Mouse (Mus musculus): Measurements from ENCODE around the gene Ddc. TPM values are rescaled to one million over a fixed set of nuclear protein-coding genes. Genes with fewer than 3 reads are reported as not detected.

Ddc gene
- polyA plus RNA-seq, 1 experiment, result 58.4 TPM

DNA sequence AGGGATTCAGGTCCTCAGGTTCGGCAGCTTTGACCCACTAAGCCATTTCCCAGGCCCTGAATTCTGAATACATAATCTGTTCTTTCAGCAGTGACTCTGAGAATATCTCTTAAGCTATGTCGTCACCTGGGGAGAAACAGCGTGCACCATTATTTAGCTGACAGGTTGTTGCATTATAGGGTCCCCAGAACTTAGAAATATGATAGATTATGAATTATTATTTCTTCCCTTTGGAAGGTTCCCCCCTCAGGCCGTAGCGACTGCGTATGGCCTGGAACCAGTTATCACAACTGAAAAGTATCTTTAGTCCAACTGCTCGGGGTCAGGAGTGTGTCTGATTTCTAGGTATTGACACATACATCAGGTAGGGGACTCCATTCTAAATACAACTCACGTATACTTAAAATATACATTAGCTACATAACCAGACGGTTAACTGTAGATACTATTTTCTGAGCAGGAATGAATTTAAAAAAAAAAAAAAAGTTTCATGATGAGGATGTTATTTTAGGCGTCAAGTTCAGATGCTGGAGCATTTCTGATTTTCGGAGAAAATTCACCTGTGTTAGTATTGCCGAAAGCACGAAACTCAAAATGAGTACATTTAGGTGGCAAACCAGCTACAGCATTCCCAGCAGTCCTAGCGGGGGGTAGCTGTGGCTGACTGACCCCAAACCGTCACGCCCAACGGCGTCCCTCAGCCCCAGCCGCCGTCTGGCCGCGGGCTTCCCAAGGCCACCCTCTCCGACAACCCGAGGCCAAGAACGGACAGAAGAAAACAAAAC lies 89.7 kb downstream of the Ddc start:
- peaks cover 2% of the 10 kb centered on the region; the same call in 1 of the 2 replicates for H3K36me3 ChIP-seq (ENCODE audit: control insufficient read depth, insufficient read depth, low read length)
- no peak overlapping the region for H3K27ac ChIP-seq (ENCODE audit: insufficient read depth, low read depth, low read length)
- H3K4me3 ChIP-seq (ENCODE audit: low read depth, low read length), result peak overlapping the region; percentile 69
- WGBS, result 4% methylated on average over 25 of the region's 25 CpGs
- H3K4me1 ChIP-seq (ENCODE audit: control insufficient read depth, insufficient read depth, insufficient read length, low read length), result no peaks in the 10 kb centered on the region
- TF ChIP-seq POLR2A (IDR thresholded peaks at IDR 0.05; ENCODE audit: low read depth, low read length) (no peak), CTCF (IDR thresholded peaks at IDR 0.05; ENCODE audit: extremely low read depth, insufficient read length, insufficient replicate concordance, low read depth, low read length) (peak; percentile 21; the same call in 1 of the 2 replicates)
- H3K27me3 ChIP-seq (ENCODE audit: control insufficient read depth, insufficient read depth, low read length), result no peaks in the 10 kb centered on the region

DNA sequence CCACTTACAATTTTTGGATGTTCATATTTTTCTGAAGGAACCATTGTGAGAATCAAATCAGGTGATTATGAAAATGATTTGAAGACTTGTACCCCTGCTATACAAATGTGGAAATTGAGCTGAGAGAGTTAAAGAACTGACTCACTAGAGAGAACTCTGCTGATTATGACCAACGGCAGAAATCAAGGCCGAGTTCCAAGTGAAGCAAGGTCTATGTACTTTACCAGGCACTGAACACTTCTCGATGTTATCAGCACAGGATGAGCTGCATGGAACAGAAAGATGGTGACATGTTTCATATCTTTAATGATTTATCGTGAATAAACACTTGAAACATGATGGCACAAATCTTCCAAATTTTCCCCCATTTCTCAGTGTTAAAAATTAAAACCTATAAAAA lies 92.0 kb downstream of the Ddc start:
- WGBS, result 72% methylated on average over 4 of the region's 4 CpGs
- peaks cover 5% of the 10 kb centered on the region for H3K36me3 ChIP-seq (ENCODE audit: control insufficient read depth, insufficient read depth, low read length)
- no peak for TF ChIP-seq POLR2A (IDR thresholded peaks at IDR 0.05; ENCODE audit: low read depth, low read length)
- no peak for TF ChIP-seq CTCF (IDR thresholded peaks at IDR 0.05; ENCODE audit: extremely low read depth, insufficient read length, insufficient replicate concordance, low read depth, low read length)
- H3K27me3 ChIP-seq (ENCODE audit: control insufficient read depth, insufficient read depth, low read length), result no peaks in the 10 kb centered on the region
- no peaks in the 10 kb centered on the region for H3K4me1 ChIP-seq (ENCODE audit: control insufficient read depth, insufficient read depth, insufficient read length, low read length)
- no peak overlapping the region for H3K4me3 ChIP-seq (ENCODE audit: low read depth, low read length)
- no peak overlapping the region for H3K27ac ChIP-seq (ENCODE audit: insufficient read depth, low read depth, low read length)

DNA sequence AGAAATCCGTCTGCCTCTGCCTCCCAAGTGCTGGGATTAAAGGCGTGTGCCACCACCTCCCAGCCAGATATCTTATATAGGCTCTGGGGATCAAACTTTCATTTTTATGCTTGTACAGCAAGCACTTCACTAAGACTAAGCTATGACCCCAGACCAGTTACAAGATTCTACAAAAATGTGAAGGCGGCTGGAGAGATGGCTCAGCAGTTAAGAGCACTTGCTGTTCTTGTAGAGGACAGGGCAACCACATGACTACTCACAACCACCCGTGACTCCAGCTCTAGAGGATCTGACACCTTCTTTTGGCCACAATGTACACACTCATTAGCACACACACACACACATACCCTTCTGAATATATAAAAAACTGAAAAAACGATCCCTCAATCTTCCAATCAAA lies 93.5 kb downstream of the Ddc start:
- H3K4me3 ChIP-seq (ENCODE audit: low read depth, low read length), result no peak overlapping the region
- no peaks in the 10 kb centered on the region for H3K4me1 ChIP-seq (ENCODE audit: control insufficient read depth, insufficient read depth, insufficient read length, low read length)
- no peak overlapping the region for H3K27ac ChIP-seq (ENCODE audit: insufficient read depth, low read depth, low read length)
- TF ChIP-seq POLR2A (IDR thresholded peaks at IDR 0.05; ENCODE audit: low read depth, low read length), result no peak
- TF ChIP-seq CTCF (IDR thresholded peaks at IDR 0.05; ENCODE audit: extremely low read depth, insufficient read length, insufficient replicate concordance, low read depth, low read length), result no peak
- 84% methylated on average over 5 of the region's 5 CpGs for WGBS
- peaks cover 7% of the 10 kb centered on the region for H3K36me3 ChIP-seq (ENCODE audit: control insufficient read depth, insufficient read depth, low read length)
- no peaks in the 10 kb centered on the region for H3K27me3 ChIP-seq (ENCODE audit: control insufficient read depth, insufficient read depth, low read length)

DNA sequence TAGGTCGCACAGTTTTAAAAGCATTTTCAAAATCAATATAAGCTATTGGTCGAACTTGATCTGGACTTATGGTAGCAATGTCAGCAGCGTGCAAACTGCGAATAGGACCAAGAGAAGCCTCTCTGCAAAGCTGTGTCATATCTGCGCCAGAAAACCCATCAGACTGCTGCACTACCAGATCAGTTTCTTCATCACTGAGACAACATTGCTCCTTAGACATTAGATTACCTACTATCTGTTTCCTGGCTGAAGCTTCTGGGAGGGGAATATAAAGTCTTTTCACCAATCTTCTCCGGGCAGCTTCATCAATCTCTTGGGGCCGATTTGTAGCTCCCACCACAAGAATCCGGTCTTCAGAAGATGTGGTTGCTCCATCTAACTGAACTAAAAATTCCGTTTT lies 96.9 kb downstream of the Ddc start:
- WGBS, result 91% methylated on average over 9 of the region's 9 CpGs
- peaks cover 7% of the 10 kb centered on the region for H3K36me3 ChIP-seq (ENCODE audit: control insufficient read depth, insufficient read depth, low read length)

DNA sequence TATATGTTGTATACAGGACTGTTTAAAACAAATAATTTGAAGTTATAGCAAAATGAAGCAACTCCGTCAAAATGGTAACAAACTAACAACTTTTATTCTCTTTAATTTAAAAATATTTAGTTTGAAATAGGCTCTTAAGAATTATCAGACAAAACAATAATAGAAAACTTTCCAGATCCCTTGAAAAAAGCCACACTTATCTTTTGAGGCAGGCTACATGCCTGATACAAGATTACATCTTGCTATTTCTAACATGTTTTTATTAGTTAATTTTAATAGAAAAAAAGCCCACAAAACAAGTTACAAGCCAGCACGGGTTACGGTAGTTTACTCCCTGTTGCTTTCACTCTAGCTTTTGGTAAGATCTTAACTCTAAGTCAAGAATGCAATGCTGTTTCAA lies 97.6 kb downstream of the Ddc start:
- Histone ChIP-seq H3K36me3 (ENCODE audit: control insufficient read depth, insufficient read depth, low read length) (peaks cover 6% of the 10 kb centered on the region), H3K27me3 (ENCODE audit: control insufficient read depth, insufficient read depth, low read length) (no peaks in the 10 kb centered on the region), H3K27ac (ENCODE audit: insufficient read depth, low read depth, low read length) (no peak overlapping the region), H3K4me1 (ENCODE audit: control insufficient read depth, insufficient read depth, insufficient read length, low read length) (no peaks in the 10 kb centered on the region), H3K4me3 (ENCODE audit: low read depth, low read length) (no peak overlapping the region)
- no peak for TF ChIP-seq POLR2A (IDR thresholded peaks at IDR 0.05; ENCODE audit: low read depth, low read length)
- no peak for TF ChIP-seq CTCF (IDR thresholded peaks at IDR 0.05; ENCODE audit: extremely low read depth, insufficient read length, insufficient replicate concordance, low read depth, low read length)
- 90% methylated on average over 3 of the region's 3 CpGs for WGBS

More for the DNA sequence above, 96.9 kb downstream of the Ddc start:
- no peak overlapping the region for H3K27ac ChIP-seq (ENCODE audit: insufficient read depth, low read depth, low read length)
- no peak overlapping the region for H3K4me3 ChIP-seq (ENCODE audit: low read depth, low read length)
- TF ChIP-seq POLR2A (IDR thresholded peaks at IDR 0.05; ENCODE audit: low read depth, low read length), result no peak
- TF ChIP-seq CTCF (IDR thresholded peaks at IDR 0.05; ENCODE audit: extremely low read depth, insufficient read length, insufficient replicate concordance, low read depth, low read length), result no peak
- H3K27me3 ChIP-seq (ENCODE audit: control insufficient read depth, insufficient read depth, low read length), result no peaks in the 10 kb centered on the region
- H3K4me1 ChIP-seq (ENCODE audit: control insufficient read depth, insufficient read depth, insufficient read length, low read length), result no peaks in the 10 kb centered on the region

DNA sequence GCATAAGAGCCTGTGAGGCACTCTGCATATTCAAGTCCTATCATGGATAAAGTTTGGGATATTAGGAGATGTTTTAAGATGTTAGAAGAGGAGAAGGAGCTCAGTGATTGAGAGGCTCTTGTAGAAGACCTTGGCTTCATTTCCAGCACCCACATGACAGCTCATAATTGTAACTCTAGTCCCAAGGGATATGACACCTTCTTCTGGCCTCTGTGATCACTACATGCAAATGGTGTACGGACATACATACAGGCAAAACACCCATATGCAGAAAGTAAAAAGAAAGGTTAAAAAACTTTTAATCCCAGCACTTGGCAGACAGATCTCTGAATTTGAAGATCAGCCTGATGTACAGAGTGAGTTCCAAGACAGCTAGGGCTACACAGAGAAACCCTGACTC lies 99.3 kb downstream of the Ddc start:
- 98% methylated on average over 1 of the region's 1 CpGs for WGBS
- Histone ChIP-seq H3K36me3 (ENCODE audit: control insufficient read depth, insufficient read depth, low read length) (peaks cover 6% of the 10 kb centered on the region), H3K27ac (ENCODE audit: insufficient read depth, low read depth, low read length) (no peak overlapping the region), H3K4me1 (ENCODE audit: control insufficient read depth, insufficient read depth, insufficient read length, low read length) (no peaks in the 10 kb centered on the region; the same call in 1 of the 2 replicates), H3K27me3 (ENCODE audit: control insufficient read depth, insufficient read depth, low read length) (no peaks in the 10 kb centered on the region), H3K4me3 (ENCODE audit: low read depth, low read length) (no peak overlapping the region)
- TF ChIP-seq CTCF (IDR thresholded peaks at IDR 0.05; ENCODE audit: extremely low read depth, insufficient read length, insufficient replicate concordance, low read depth, low read length) (no peak), POLR2A (IDR thresholded peaks at IDR 0.05; ENCODE audit: low read depth, low read length) (no peak)

DNA sequence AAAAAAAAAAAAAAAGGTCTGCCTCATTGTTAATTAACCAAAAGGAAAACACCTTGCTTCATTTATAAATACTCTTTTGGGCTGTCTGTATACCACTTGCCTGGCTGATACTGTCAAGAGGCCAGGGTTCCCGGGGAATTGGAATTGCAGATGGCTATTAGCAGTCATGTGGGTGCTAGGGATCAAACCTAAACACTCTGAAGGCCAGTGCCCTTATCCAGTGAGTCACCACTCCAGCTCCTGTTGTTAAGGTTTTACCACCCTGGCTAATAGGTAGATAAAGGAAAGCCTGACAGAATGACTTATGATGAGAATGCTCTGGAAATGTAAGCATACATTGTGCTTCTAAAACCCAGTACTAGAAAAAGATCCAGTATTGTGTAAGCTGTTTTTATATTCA lies 103.3 kb downstream of the Ddc start:
- Histone ChIP-seq H3K4me3 (ENCODE audit: low read depth, low read length) (no peak overlapping the region), H3K36me3 (ENCODE audit: control insufficient read depth, insufficient read depth, low read length) (no peaks in the 10 kb centered on the region; the same call in 1 of the 2 replicates), H3K27ac (ENCODE audit: insufficient read depth, low read depth, low read length) (no peak overlapping the region), H3K4me1 (ENCODE audit: control insufficient read depth, insufficient read depth, insufficient read length, low read length) (no peaks in the 10 kb centered on the region; the same call in 1 of the 2 replicates), H3K27me3 (ENCODE audit: control insufficient read depth, insufficient read depth, low read length) (no peaks in the 10 kb centered on the region)
- no peak for TF ChIP-seq POLR2A (IDR thresholded peaks at IDR 0.05; ENCODE audit: low read depth, low read length)
- no peak for TF ChIP-seq CTCF (IDR thresholded peaks at IDR 0.05; ENCODE audit: extremely low read depth, insufficient read length, insufficient replicate concordance, low read depth, low read length)
- whole genome bisulfite sequencing, result 25% methylated on average over 1 of the region's 1 CpGs

All from small intestine, adult 2 months (tissue).